Mouse (Mus musculus): ENCODE measurements at regions not wholly inside any gene's neighbourhood (a gene's known extent, or its start where the extent isn't known, plus 50 kb on each side); places are given as distances from the start of the nearest gene placed in this dataset.

DNA sequence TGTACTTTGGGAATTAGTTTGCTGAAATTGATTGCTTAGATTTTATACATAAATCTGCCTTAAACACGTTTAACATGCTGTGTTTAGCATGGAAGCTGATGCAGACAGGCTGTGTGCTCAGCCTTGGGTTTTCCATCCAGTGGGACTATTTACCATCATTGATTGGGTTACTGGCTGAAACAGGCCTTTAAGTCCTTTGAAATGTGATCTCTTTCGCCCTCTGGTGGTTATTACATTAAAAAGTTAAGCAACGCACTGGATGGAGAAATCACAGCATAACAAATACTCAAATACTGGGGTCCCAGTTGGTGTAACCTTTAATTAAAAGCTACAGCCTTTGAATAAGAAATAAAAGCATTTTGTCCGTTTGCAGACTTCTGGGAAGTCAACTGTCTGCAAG is 379.8 kb downstream of the Kcnj2 start:
- DNase-seq: peak in 1 of 2 experiments; percentile 38

DNA sequence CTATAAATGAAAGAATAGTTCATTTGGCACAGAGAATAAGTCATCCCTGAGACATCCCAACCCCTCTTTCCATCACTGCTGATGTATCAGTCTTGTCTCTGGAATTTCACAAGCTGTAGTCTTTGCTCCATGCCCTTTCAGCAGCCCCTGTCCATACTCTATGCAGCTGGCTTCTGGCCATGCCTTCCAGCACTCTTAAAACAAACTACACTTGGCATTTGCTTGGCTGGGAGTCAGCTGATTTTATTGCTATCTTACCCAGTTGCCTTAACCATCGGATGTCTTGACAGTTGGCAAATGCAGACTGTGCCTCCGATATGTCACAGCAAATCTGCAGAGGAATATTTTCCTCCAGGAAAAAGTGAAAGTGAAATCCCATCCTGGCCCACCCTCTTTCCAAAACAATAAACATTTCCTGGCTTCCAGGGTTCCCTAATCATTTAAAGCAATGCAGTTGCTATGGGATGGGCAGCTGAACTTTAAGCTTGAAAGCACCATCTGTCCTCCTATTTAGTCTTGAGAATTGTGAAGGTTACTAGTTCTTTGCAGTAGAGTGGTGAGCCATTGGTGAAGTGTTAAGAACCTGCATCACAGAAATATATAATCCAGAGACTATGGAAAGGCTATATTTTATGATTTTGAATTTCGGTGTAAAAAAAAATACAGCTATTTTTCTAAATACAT is 385.0 kb downstream of the Kcnj2 start:
- no peak for DNase-seq

DNA sequence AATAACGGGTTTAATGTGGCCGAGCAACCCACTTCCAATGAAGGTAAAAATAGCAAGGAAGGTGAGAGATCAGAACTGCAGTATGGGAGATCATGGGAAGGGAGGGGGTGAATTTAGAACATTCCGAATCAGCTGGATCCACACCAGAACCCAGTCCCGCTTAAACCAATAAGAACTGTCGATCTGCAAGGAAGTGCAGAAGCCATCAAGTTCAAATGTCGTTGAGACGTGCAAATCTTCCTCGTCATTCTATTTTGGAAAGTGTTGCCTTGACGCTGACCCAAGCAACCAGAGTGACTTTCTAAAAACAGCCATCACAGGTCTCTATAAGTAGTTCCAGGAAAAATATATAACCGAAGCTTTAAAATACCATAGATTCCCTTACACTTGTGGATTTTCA is 394.1 kb downstream of the Kcnj2 start:
- DNase-seq: no peak

DNA sequence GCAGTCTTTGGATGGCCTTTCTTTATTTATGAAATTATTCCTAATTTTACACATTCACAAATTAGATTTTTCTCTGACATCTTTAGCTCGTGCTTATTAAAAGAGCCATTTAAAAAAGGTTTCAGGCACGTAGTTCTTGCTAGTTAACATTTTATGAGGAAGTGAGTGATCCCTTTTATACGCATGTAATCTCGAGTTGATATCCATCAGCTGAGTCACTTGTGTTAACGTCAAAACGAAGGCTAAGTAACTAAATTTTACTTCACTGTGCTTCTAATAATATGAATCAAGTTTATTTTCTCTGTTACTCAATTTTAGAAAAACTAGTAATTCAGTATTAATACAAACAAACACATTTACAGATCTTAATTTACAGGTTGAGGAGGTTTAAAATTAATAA is 419.0 kb downstream of the Kcnj2 start:
- DNase-seq: no peak

DNA sequence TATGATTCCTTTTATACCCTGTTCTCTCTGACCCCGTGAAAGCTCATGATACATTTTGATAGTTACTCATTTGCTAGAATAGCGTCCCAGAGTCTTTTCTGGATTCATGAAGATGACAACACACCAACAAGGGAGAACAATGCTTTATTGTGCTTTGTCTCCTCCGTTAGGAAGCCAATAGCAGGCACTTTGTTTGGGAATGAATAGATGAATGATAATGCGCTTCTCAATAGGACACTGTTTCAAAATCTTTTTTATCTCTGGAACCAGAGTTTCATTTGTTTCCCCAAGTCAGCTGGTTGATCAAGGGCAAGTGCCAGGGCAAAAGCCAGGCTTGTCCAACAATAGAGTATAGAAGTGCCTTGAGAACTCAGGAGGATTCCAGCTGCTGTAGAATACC is 446.5 kb downstream of the Kcnj2 start:
- no peak for DNase-seq

DNA sequence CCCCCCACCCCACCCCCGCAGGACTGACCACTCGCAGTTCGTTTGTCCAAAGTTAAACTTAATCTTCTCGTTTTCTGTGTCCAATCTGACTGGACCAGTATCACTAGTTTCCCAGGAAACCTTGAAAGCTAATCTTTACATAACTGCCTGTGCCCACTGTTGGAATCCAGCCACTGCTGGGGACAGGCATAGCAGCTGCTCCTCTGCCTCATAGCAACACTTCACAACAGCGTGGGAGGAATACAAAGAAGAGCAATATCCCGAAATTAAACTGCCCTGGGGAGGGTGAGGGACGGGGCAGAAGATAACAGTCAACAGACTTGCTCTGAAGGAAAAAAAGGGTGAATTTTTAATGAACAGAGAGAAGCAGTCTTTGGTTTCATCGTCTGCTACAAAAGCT is 456.8 kb downstream of the Kcnj2 start:
- no peak for DNase-seq

DNA sequence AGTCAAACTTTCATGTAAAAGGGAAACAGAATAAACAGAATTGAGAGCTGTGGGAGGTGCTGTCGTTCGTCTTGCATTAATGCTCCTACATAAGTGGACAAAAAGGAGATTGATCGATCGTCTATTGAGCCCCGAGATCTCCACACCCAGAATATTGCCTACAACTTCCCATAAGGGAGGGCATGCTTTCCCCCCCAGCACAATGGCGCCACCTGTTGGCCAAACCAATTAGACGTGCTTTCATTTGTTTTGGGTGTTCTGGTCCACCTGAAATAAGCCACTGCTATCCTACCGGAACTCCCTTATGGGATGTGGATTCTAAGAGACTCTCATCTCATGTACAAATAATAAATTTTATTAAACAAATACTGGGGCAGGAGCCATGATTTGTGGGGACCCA is 457.5 kb downstream of the Kcnj2 start:
- peak; percentile 8 to 71 for DNase-seq

DNA sequence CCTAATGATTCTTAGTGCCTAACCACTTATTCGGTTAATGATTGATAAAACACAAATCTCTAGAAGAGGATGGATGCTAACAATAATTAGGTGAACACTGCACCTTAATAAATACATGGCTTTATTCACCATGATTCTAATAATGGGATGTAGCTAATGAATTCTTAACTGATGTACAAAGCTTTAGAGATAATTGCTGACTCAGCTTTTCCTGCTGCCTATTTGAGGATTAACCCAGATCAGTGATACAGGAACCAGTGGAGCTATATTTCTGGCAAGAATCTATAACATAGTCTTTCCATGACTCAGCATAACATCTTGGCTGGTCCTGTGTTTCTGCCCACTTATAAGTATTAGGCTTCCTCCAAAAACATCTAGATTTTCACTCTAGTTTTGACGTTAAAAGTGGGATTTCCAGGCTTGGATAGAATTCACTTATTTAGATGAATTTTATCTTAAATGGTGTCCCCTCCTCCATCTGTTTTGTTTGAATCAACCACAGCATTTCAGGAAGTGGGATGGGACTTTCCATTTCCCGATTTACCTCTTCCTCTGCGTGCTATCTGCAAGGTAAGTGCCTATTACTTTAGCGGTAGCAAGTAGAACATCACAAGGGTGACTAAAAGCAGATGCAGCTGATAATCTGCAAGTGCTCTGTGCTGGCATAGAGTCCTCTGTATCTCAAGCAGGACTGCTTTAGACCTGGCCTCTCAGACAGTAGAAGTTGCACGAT is 460.2 kb downstream of the Kcnj2 start:
- no peak for DNase-seq

DNA sequence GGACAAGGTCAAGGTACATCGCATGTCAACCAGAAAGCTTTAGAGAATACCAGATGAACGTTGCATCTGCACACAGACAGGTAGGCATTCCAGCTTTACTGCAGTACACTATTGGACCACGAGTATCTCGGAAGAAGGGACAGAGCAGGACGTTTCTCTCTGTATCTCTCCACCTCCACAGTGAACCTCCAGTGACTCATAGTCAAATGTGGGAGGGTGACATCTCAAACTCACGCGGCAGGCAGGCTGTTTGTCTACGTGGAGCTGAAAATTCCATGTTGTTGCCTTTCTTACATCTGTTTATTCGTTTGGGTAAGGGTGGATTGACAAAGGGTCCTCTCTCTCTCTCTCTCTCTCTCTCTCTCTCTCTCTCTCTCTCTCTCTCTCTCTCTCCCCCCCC is 463.6 kb downstream of the Kcnj2 start:
- no peak for DNase-seq

DNA sequence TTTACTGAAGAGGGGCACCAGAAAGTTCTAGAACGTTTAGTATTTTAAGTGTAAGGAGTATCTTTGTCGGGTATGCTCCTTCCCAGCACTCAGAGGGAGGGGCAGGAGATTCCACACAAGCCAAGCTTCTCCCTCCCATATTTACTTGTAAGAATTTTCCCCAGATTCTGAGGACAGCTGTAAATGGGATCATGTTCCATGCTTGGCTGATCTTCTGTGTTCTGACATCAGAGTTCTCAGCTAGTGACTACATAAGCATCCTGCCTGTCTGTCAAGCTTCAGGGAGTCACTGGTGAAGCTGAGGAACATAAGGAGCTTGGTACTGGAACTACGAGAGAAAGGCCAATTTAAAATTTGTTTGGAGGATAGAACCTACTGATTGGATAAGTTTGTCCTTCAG is 464.9 kb downstream of the Kcnj2 start:
- DNase-seq: no peak

DNA sequence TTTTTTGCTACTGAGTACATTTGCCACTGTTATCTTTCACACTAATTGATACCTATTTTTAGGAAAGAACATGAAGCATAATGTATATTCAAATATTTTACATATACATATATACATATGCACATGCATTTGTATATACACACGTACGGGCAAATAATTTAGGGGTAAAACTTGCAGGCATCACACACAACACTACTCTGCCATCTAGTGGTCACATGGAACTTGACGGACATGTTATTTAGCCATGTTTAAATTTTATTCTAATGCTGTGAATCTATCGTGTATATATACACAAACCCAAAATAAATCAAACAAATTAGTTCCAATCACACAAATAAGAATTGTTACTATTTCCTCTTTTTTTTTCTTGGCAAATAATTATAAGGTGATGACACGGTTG is 466.5 kb downstream of the Kcnj2 start:
- peak; percentile 2 to 51 for DNase-seq

DNA sequence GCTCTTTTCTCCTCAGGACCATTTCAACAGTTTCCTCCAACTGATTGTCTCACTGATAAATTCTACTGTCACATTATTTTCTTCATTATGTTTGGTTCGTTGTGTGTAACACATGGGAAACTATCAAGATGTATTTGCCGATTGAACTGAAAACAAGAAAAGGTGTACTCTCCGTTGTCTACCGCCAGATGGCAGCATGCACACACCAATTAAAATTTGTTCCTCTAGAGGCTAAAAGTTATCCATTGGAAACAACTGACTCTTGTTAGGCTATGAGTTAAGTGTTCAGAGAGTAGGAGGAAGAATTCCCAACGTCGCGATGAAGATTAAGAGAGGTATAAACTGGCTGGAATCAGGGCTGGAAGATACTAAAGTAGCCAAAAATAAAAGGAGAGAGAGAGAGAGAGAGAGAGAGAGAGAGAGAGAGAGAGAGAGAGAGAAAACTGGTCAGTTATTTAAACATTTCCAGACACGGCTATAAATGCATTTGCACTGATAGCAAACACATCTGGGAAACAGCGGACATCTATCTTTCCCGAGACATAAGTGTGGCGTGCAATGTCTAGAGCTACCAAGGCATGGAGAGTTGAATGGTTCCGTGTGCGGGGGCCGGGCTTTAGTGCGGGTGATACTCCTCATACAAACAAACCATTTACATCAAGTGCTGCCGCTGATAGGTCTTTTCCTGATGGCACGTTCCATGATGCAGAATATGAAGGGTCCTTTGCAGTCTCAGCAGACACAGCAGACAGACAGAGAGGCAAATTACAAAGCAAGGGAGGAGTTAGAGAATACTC is 470.3 kb downstream of the Kcnj2 start:
- peak; percentile 30 to 75 for DNase-seq

DNA sequence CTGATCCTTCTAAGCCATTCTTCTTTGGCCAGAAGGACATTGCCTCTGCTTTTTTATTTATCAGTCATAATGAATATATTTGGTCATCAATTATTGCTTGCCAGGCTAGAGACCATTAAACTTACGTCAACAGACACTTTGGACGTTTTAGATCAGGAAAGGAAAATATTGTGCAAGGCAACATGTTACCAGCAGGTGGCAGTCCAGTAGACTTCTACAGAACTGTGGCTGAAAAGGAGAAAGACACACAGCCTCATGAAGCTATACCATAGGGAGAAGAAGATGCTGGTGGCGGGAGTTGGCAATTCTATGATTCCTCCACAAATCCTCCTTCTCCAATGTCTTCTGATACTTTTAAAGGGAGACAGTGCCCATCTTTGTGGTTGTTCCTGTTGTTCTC is 471.7 kb downstream of the Kcnj2 start:
- peak; percentile 45 to 81 for DNase-seq

DNA sequence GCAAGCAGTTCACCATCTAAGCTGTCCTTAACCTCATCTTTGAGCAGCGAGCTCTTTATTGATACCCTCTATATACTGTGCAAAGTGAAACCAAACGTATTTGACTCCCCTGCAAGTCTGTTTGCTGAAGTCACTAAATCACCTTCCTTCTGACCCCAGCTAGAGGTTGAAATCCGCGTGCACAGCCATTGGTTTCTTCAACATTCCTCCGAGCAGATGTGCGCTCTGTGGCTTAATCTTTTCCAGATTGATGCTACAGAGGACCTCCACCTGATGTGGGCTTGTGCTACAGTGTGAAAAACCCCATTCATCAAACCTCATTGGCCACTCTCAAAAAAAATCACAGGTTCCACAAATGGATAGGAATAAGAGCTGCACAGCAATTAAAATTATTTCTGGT is 474.0 kb downstream of the Kcnj2 start:
- no peak for DNase-seq

DNA sequence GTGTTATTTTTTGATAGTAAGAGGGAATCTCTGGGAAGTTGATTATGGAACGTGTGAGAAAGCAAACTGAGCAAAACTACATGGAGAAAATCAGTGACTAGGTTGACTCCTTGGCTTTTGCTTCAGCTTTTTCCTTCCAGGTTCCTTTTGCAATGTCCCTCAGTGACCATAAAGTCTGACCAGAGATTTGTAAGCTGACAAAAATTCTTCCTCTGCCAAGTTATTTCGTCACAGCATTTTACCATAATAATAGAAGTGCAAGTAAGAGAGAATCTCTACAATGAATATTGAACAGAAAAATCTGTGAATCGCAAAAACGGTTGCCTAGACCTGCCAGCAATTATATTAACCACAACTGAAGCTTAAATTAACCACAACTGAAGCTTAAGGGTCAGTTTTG is 479.3 kb downstream of the Kcnj2 start:
- no peak for DNase-seq

DNA sequence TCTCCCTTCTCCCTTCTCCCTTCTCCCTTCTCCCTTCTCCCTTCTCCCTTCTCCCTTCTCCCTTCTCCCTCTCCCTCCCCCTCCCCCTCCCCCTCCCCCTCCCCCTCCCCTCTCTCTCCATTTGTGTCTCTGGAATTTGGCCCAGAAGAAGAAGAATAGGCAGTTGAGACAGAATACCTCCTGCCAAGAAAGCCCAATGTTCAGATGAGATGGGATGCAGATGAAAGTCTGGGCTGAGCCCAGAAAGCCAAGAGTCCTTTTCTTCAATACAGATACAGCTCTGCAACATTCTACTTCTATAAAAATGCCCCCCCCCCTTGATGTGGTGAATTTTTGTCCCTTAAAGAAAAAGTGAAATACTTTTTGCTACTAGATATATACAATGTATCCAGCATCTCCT is 489.2 kb downstream of the Kcnj2 start:
- DNase-seq: no peak

DNA sequence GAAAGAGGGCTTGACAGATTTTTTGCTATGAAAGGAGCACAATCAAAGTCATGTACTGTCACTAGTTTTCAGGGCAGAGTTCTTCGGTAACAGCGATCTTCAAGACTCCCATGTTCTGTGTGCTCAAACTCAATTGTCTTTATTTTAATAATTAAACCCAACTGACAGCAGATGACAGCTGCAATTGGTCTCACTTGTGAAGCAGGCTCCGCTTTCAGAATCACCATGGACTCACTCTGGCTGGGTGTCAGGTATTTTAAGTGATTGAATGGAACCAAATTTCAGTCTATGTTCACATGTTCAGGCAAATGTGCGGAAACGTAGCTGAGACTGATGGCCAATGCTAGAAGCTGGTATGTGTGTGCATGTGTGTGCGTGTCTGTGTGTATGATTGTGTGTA is 489.7 kb downstream of the Kcnj2 start:
- no peak for DNase-seq

DNA sequence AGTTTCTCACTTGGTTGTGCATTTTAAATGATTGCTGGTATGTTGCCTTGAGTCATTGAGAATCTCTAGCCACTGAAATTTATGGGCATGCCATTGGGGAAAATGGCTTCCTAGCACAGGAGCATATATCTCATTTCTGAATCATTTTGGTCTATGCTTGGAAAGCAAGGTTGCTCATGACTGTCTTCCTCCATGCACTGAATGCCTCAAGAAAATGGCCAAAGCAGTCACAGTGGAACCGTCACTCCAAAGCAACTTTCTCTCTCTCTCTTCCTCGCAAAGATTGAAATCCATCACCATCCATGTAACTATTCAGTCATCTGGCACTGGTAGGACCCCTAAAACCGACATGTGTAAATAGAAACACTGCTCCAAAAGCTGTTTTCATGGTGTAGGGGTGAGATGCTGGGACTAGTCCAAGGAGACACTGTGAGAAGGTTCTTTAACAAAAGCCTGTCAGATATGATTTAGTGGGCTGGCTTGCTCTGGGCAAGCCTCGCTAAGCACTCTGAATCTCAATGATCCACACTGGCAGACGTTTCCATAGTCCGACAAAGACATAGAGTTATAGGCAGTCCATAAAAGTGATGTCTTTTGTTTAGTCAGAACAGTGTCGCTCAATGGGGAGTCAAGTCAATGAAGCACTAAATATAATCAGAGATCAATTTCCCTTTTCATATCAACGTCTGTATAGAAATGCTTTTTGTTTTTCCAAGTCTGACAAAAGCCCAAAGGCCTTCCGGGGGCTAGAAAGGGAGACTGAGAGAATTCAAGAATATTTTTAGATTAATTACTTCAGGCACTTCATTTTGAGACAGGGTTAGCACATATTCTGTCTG is 492.6 kb downstream of the Kcnj2 start:
- no peak for DNase-seq

DNA sequence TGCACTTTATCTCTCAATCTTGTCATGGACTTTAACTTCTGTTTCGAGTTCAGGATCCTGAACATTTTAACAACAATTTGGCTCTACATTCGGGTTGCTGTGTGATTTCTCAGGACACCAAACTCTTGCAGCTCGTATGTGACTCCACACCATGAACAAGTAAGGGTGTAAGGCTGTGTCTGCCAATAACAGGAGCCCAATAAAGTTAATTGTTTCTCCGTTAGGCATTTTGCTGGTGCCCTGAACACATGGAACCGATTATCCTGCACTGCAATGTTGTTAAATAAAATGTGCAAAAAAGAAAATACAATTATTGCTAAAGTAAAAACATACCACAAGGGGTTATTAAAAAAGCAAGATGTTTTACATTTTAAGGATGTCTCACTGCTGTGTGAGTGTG is 497.2 kb downstream of the Kcnj2 start:
- no peak for DNase-seq

DNA sequence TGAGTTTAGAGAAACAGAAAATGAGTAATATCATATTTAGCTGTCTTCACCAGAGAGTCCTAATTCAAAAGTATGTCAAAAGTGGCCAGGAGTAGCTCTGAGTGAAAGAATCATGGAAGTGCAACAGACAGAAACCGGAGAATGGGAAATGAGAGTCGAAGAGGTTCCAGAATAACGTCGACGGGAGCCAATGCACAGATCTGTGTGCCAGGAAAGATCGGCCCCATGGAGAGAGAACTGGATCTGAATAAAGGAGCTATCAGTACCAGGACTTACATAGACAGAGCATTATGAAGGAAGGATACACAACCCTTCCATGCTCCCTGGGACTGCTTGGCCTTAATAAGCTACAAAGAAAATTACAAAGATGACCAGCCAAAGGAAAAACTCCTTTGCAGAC is 502.1 kb downstream of the Kcnj2 start:
- no peak for DNase-seq

DNA sequence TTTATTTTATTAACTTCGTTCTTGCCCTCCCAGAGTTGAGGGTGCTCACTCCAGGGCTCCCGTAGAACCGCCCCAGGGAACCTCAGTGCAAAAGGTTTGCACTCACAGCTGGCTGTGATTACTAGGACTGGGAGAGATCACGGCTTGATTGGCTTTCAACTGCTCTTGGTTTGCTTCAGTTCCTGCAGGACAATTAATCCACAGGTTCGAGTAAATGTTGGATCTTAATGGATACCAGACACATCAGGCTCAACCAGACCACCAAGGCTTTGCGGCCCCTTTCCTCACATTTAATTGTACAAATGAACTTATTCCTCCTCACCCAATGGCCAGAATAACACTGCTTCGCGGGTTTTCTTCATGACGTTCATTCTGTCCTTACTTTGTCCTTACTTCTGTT is 502.9 kb downstream of the Kcnj2 start:
- no peak for DNase-seq

DNA sequence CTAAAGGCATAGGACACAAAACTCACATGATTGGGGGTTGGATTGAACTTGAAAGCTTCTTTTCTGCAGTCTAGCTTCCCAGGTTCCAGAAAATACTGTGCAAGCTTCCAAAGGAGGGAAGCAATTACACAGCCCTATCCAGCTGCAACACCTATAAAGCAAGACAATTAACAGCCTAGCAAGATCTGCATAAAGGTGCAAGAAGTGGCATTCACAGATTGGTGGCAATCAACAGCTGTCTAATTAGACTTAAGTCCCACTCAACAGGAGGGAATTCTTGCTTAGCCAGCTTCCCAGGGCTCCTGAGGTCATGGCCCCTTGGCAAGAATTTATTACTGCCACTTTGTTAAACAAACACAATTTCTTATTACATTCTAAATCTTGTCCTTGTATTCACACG is 511.9 kb downstream of the Kcnj2 start:
- no peak for DNase-seq

DNA sequence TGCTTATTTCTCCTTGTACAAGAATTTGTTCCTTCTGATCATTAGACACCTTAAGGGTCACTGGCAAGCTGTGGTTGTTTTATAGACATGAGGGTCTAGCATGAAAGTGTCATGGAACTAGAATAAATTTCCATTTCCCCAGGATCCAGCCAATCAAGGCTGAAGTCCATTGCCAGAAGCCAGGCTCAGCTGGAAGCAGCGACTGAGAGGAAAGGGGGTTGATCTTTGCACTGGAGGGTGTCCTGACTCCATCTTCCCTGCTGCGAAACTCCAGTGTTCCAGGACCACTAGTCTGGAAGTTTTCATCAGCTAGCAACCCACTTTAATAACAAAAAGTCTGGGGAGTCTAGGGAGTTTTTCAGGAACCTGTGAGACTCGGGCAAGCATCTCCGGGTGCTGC is 517.0 kb downstream of the Kcnj2 start:
- no peak for DNase-seq

Data from kidney, postnatal 36 days (tissue).